Mouse (Mus musculus) thymus, postnatal 0 days (tissue): ENCODE data around the gene Rundc3a. TPM values are rescaled to one million over a fixed set of nuclear protein-coding genes. Genes with fewer than 3 reads are reported as not detected.
A peak's percentile ranks its signal among the peaks of the same experiment; 100 is the strongest.
"Not testable (repeated sequence)": the region's sequence is repeated elsewhere in the genome, so short reads cannot be mapped to it uniquely, and the experiment has no call there.

Source experiments
- DNase-seq: peaks from one replicate; pipeline ENCODE4 v3.0.0-alpha.2; 2015; ENCODE audit warnings: low spot score
- polyA plus RNA-seq: library from polyadenylated mRNA; unstranded; fragments of >200 nt; fragmentation: Nextera tagmentation; extraction: Ambion mirVana; gene quantifications from 2 replicates; pipeline ENCODE4 v1.2.1, GENCODE M21; 2015

The Rundc3a gene
- 1.1 and 1.4 TPM in 2 replicates for polyA plus RNA-seq

GRCm38 (mm10) chr11:102393238-102393634, at the start of gene Rundc3a:
TSS of gene Rundc3a (plus strand) at chr11:102393403.
- peak; percentile 85 for DNase-seq

- DNase-seq = no peak
Measured at GRCm38 (mm10) chr11:102344458-102344857, 48.7 kb upstream of the Rundc3a start.

GRCm38 (mm10) chr11:102346926-102347325, 46.3 kb upstream of the Rundc3a start:
- no peak for DNase-seq

- DNase-seq = no peak
Measured at GRCm38 (mm10) chr11:102347683-102348082, 45.5 kb upstream of the Rundc3a start.

GRCm38 (mm10) chr11:102348101-102348585, 45.1 kb upstream of the Rundc3a start:
- no peak for DNase-seq

- DNase-seq = no peak
Measured at GRCm38 (mm10) chr11:102348771-102349170, 44.4 kb upstream of the Rundc3a start.

GRCm38 (mm10) chr11:102349189-102349954, 43.8 kb upstream of the Rundc3a start:
- DNase-seq = no peak

- DNase-seq = no peak
Measured at GRCm38 (mm10) chr11:102350416-102350815, 42.8 kb upstream of the Rundc3a start.

GRCm38 (mm10) chr11:102350981-102351523, 42.2 kb upstream of the Rundc3a start:
- no peak for DNase-seq

GRCm38 (mm10) chr11:102352378-102352777, 40.8 kb upstream of the Rundc3a start:
- no peak for DNase-seq

GRCm38 (mm10) chr11:102353021-102353431, 40.2 kb upstream of the Rundc3a start:
- DNase-seq = no peak

GRCm38 (mm10) chr11:102355501-102355900, 37.7 kb upstream of the Rundc3a start:
- DNase-seq = no peak

- no peak for DNase-seq
Measured at GRCm38 (mm10) chr11:102356190-102356589, 37.0 kb upstream of the Rundc3a start.

GRCm38 (mm10) chr11:102356636-102357350, 36.4 kb upstream of the Rundc3a start:
- DNase-seq = no peak

GRCm38 (mm10) chr11:102358365-102358764, 34.8 kb upstream of the Rundc3a start:
- DNase-seq = no peak

GRCm38 (mm10) chr11:102361776-102362495, 31.3 kb upstream of the Rundc3a start:
- no peak for DNase-seq

GRCm38 (mm10) chr11:102363623-102364022, 29.6 kb upstream of the Rundc3a start:
- no peak for DNase-seq

- no peak for DNase-seq
Measured at GRCm38 (mm10) chr11:102364570-102365371, 28.4 kb upstream of the Rundc3a start.

- DNase-seq = no peak
Measured at GRCm38 (mm10) chr11:102365699-102366098, 27.5 kb upstream of the Rundc3a start.

- DNase-seq = not testable (repeated sequence)
Measured at GRCm38 (mm10) chr11:102366103-102366502, 27.1 kb upstream of the Rundc3a start, which contains the start of gene Slc4a1. TSS of gene Slc4a1 (minus strand) at chr11:102366203.
